Mouse (Mus musculus) bone marrow, adult 2 months (tissue): ENCODE data around the gene Gpx2.
"Not testable (repeated sequence)": the region's sequence is repeated elsewhere in the genome, so short reads cannot be mapped to it uniquely, and the experiment has no call there.

ENCODE experiments used
- CTCF ChIP-seq: fragments of 200-500 bp; IDR thresholded peaks from 2 replicates; pipeline ENCODE4 v1.5.1; 2011; ENCODE audit warnings: low read length, control low read depth; ENCODE audit not compliant: control insufficient read depth, insufficient read depth
- POLR2A ChIP-seq: fragments of 200-500 bp; IDR thresholded peaks from 2 replicates; pipeline ENCODE4 v1.6.1; 2011; ENCODE audit warnings: low read depth, mild to moderate bottlenecking, control low read depth, low read length, borderline replicate concordance; ENCODE audit not compliant: control insufficient read depth

GRCm38 (mm10) chr12:76792540-76792939, 2.8 kb downstream of the Gpx2 start:
- TF ChIP-seq CTCF, POLR2A: not testable (repeated sequence)
